Comparison of ENCODE assay signal across 8 mouse cellular contexts in genomic region chr19:12011560-12012556, GRCm38 (mm10). TPM values are rescaled to one million over a fixed set of nuclear protein-coding genes. Genes with fewer than 3 reads are reported as not detected.
DNase-seq lines count a peak whose midpoint lies in the region; ATAC-seq and TF ChIP-seq lines count a peak whose summit lies in the region.

No protein-coding gene starts in this region.

- no peaks in the 10 kb centered on the region for H3K9me3 ChIP-seq in embryonic facial prominence, embryonic 15.5 days (replicated peaks)
- H3K9me3 ChIP-seq in limb, embryonic 13.5 days, result no peaks in the 10 kb centered on the region
- H3K9me3 ChIP-seq in midbrain, embryonic 15.5 days, result no peaks in the 10 kb centered on the region

- peak; percentile 97 for DNase-seq in A20 (ENCODE audit: low read depth, low spot score)
- peak; percentile 82 to 94 for DNase-seq in heart, adult 9 months (ENCODE audit: low spot score in 2 of 2)
- DNase-seq in kidney, adult 9 months, result peak; percentile 92
- peak; percentile 78 to 82 for DNase-seq in spleen, adult 18-20 months

- WGBS in embryonic facial prominence, embryonic 15.5 days, result under 1% methylated on average over 49 of the region's 49 CpGs
- under 1% methylated on average over 49 of the region's 49 CpGs for WGBS in limb, embryonic 13.5 days
- under 1% methylated on average over 45 of the region's 49 CpGs for WGBS in midbrain, embryonic 15.5 days

- H3K27me3 ChIP-seq in embryonic facial prominence, embryonic 15.5 days, result no peaks in the 10 kb centered on the region
- H3K27me3 ChIP-seq in limb, embryonic 13.5 days, result no peaks in the 10 kb centered on the region
- H3K27me3 ChIP-seq in midbrain, embryonic 15.5 days (replicated peaks), result no peaks in the 10 kb centered on the region

- H3K9ac ChIP-seq in embryonic facial prominence, embryonic 15.5 days, result 0 out of 2 replicates have a peak overlapping the region, but pooled peaks have one; percentile 24
- H3K9ac ChIP-seq in limb, embryonic 13.5 days, result peak overlapping the region; percentile 55; the same call in 1 of the 2 replicates
- peak overlapping the region; percentile 44 for H3K9ac ChIP-seq in midbrain, embryonic 15.5 days

- no peaks in the 10 kb centered on the region for H3K36me3 ChIP-seq in embryonic facial prominence, embryonic 15.5 days
- H3K36me3 ChIP-seq in limb, embryonic 13.5 days, result no peaks in the 10 kb centered on the region
- H3K36me3 ChIP-seq in midbrain, embryonic 15.5 days (replicated peaks), result no peaks in the 10 kb centered on the region

- H3K4me1 ChIP-seq in bone marrow macrophage, adult 2 months (ENCODE audit: control insufficient read depth, insufficient read depth, low read length), result peaks cover 21% of the 10 kb centered on the region
- H3K4me1 ChIP-seq in embryonic facial prominence, embryonic 15.5 days, result 0 out of 2 replicates have a peak, but pooled peaks cover 5% of the 10 kb centered on the region
- H3K4me1 ChIP-seq in limb, embryonic 13.5 days, result peaks cover 6% of the 10 kb centered on the region; the same call in 1 of the 2 replicates
- peaks cover 19% of the 10 kb centered on the region for H3K4me1 ChIP-seq in midbrain, embryonic 15.5 days

- TF ChIP-seq POLR2A in bone marrow macrophage, adult 2 months (IDR thresholded peaks at IDR 0.05; ENCODE audit: borderline replicate concordance, low read depth, low read length), result no peak

- H3K27ac ChIP-seq in bone marrow macrophage, adult 2 months (ENCODE audit: insufficient read depth, low read depth, low read length), result peak overlapping the region; percentile 87
- H3K27ac ChIP-seq in embryonic facial prominence, embryonic 15.5 days (replicated peaks), result peak overlapping the region; percentile 90
- peak overlapping the region; percentile 73; the same call in 1 of the 2 replicates for H3K27ac ChIP-seq in limb, embryonic 13.5 days
- H3K27ac ChIP-seq in midbrain, embryonic 15.5 days, result peak overlapping the region; percentile 94

- H3K4me3 ChIP-seq in bone marrow macrophage, adult 2 months (ENCODE audit: insufficient read depth, low read length), result peak overlapping the region; percentile 76
- H3K4me3 ChIP-seq in embryonic facial prominence, embryonic 15.5 days (replicated peaks), result peak overlapping the region; percentile 64
- peak overlapping the region; percentile 68 for H3K4me3 ChIP-seq in limb, embryonic 13.5 days
- H3K4me3 ChIP-seq in midbrain, embryonic 15.5 days, result peak overlapping the region; percentile 77

- peak overlapping the region; percentile 74 for H3K4me2 ChIP-seq in embryonic facial prominence, embryonic 15.5 days (replicated peaks)
- peak overlapping the region; percentile 70 for H3K4me2 ChIP-seq in limb, embryonic 13.5 days (replicated peaks)
- H3K4me2 ChIP-seq in midbrain, embryonic 15.5 days, result peak overlapping the region; percentile 73

- peak; percentile 69 for TF ChIP-seq CTCF in bone marrow macrophage, adult 2 months (IDR thresholded peaks at IDR 0.05; ENCODE audit: low read depth, low read length)

- ATAC-seq in embryonic facial prominence, embryonic 15.5 days (ENCODE audit: insufficient number of reproducible peaks, low FRiP score, low TSS enrichment, low read depth), result peak; percentile 86
- peak; percentile 85 for ATAC-seq in limb, embryonic 13.5 days (ENCODE audit: low FRiP score, low read depth)
- ATAC-seq in midbrain, embryonic 15.5 days (replicated peaks), result peak; percentile 86

RNA-seq across cellular contexts. Expression of gene Olfr1423, which starts 29.3 kb away (rescaled TPM):
- polyA plus RNA-seq in bone marrow macrophage, adult 2 months (2012; ENCODE audit: insufficient read depth, insufficient read length, missing spikeins), result not detected in 2 replicates
- polyA plus RNA-seq in embryonic facial prominence, embryonic 15.5 days (2015; fragmentation: Nextera tagmentation; extraction: Ambion mirVana), result 0.04 TPM in 1 of 2 replicates, not detected in the other
- polyA plus RNA-seq in limb, embryonic 13.5 days (2015; fragmentation: Nextera tagmentation; extraction: Ambion mirVana), result not detected in 2 replicates
- not detected in 2 replicates for polyA plus RNA-seq in midbrain, embryonic 15.5 days (2015; fragmentation: Nextera tagmentation; extraction: Ambion mirVana)

RNA-seq across cellular contexts. Expression of gene Osbp, which starts 46.1 kb away (rescaled TPM):
- polyA plus RNA-seq in bone marrow macrophage, adult 2 months (2012; ENCODE audit: insufficient read depth, insufficient read length, missing spikeins), result 32.9 and 34.7 TPM in 2 replicates
- 4.5 and 5.4 TPM in 2 replicates for polyA plus RNA-seq in embryonic facial prominence, embryonic 15.5 days (2015; fragmentation: Nextera tagmentation; extraction: Ambion mirVana)
- polyA plus RNA-seq in limb, embryonic 13.5 days (2015; fragmentation: Nextera tagmentation; extraction: Ambion mirVana), result 5.1 and 5.3 TPM in 2 replicates
- polyA plus RNA-seq in midbrain, embryonic 15.5 days (2015; fragmentation: Nextera tagmentation; extraction: Ambion mirVana), result 3.9 and 4.0 TPM in 2 replicates

RNA-seq across cellular contexts. Expression of gene Olfr1424, which starts 50.6 kb away (rescaled TPM):
- not detected in 2 replicates for polyA plus RNA-seq in bone marrow macrophage, adult 2 months (2012; ENCODE audit: insufficient read depth, insufficient read length, missing spikeins)
- polyA plus RNA-seq in embryonic facial prominence, embryonic 15.5 days (2015; fragmentation: Nextera tagmentation; extraction: Ambion mirVana), result not detected in 2 replicates
- polyA plus RNA-seq in limb, embryonic 13.5 days (2015; fragmentation: Nextera tagmentation; extraction: Ambion mirVana), result not detected in 2 replicates
- polyA plus RNA-seq in midbrain, embryonic 15.5 days (2015; fragmentation: Nextera tagmentation; extraction: Ambion mirVana), result not detected in 2 replicates

Comparison
In these comparisons a context has a peak if more than half of its experiments do, and no peak if none do; other contexts are left out.
1. Peak in every context shown above with its lines: DNase-seq, ATAC-seq, H3K4me3 ChIP-seq and H3K27ac ChIP-seq.